Mouse (Mus musculus): ENCODE measurements around the gene Cyfip2. TPM values are rescaled to one million over a fixed set of nuclear protein-coding genes. Genes with fewer than 3 reads are reported as not detected.

The Cyfip2 gene
- polyA plus RNA-seq, 1 experiment from 2014 or later, result 13.4 TPM

- Histone ChIP-seq H3K27ac (ENCODE audit: low read length) (no peak overlapping the region), H3K36me3 (ENCODE audit: control insufficient read depth, insufficient read depth, low read length) (no peaks in the 10 kb centered on the region), H3K4me1 (ENCODE audit: control insufficient read depth, insufficient read depth, low read length) (peaks cover 7% of the 10 kb centered on the region; the same call in 1 of the 2 replicates), H3K9me3 (ENCODE audit: control insufficient read depth, low read depth, low read length) (no peaks in the 10 kb centered on the region), H3K4me2 (replicated peaks; ENCODE audit: low read depth, low read length) (no peak overlapping the region), H3K9ac (replicated peaks; ENCODE audit: low read depth, low read length) (no peak overlapping the region), H3K4me3 (ENCODE audit: low read depth, low read length) (no peak overlapping the region), H3K27me3 (ENCODE audit: control insufficient read depth, insufficient read depth, low read length) (no peaks in the 10 kb centered on the region)
- WGBS, result 27% methylated on average over 10 of the region's 10 CpGs
- ATAC-seq (ENCODE audit: insufficient number of reproducible peaks, insufficient read depth, low FRiP score, low read depth), result no peak
These were observed 21.7 kb downstream of the Cyfip2 start for GRCm38 (mm10) chr11:46290988-46291405.

GRCm38 (mm10) chr11:46289561-46289960 lies 23.1 kb downstream of the Cyfip2 start:
- ATAC-seq (ENCODE audit: insufficient number of reproducible peaks, insufficient read depth, low FRiP score, low read depth), result no peak
- Histone ChIP-seq H3K9ac (replicated peaks; ENCODE audit: low read depth, low read length) (no peak overlapping the region), H3K4me2 (replicated peaks; ENCODE audit: low read depth, low read length) (no peak overlapping the region), H3K4me3 (ENCODE audit: low read depth, low read length) (no peak overlapping the region), H3K27me3 (ENCODE audit: control insufficient read depth, insufficient read depth, low read length) (no peaks in the 10 kb centered on the region), H3K9me3 (ENCODE audit: control insufficient read depth, low read depth, low read length) (no peaks in the 10 kb centered on the region), H3K27ac (ENCODE audit: low read length) (no peak overlapping the region), H3K4me1 (ENCODE audit: control insufficient read depth, insufficient read depth, low read length) (peaks cover 7% of the 10 kb centered on the region; the same call in 1 of the 2 replicates), H3K36me3 (ENCODE audit: control insufficient read depth, insufficient read depth, low read length) (no peaks in the 10 kb centered on the region)
- 95% methylated on average over 9 of the region's 9 CpGs for WGBS

- 93% methylated on average over 4 of the region's 4 CpGs for WGBS
- H3K9ac ChIP-seq (replicated peaks; ENCODE audit: low read depth, low read length), result no peak overlapping the region
These were observed 23.6 kb downstream of the Cyfip2 start for GRCm38 (mm10) chr11:46289022-46289421.

GRCm38 (mm10) chr11:46288091-46288490 lies 24.6 kb downstream of the Cyfip2 start:
- WGBS, result 63% methylated on average over 5 of the region's 5 CpGs
- H3K9ac ChIP-seq (replicated peaks; ENCODE audit: low read depth, low read length), result no peak overlapping the region
- no peaks in the 10 kb centered on the region for H3K27me3 ChIP-seq (ENCODE audit: control insufficient read depth, insufficient read depth, low read length)
- no peak for ATAC-seq (ENCODE audit: insufficient number of reproducible peaks, insufficient read depth, low FRiP score, low read depth)
- peaks cover 7% of the 10 kb centered on the region; the same call in 1 of the 2 replicates for H3K4me1 ChIP-seq (ENCODE audit: control insufficient read depth, insufficient read depth, low read length)
- no peaks in the 10 kb centered on the region for H3K9me3 ChIP-seq (ENCODE audit: control insufficient read depth, low read depth, low read length)
- H3K4me2 ChIP-seq (replicated peaks; ENCODE audit: low read depth, low read length), result no peak overlapping the region
- no peaks in the 10 kb centered on the region for H3K36me3 ChIP-seq (ENCODE audit: control insufficient read depth, insufficient read depth, low read length)
- no peak overlapping the region for H3K27ac ChIP-seq (ENCODE audit: low read length)
- H3K4me3 ChIP-seq (ENCODE audit: low read depth, low read length), result no peak overlapping the region

More at GRCm38 (mm10) chr11:46289022-46289421, 23.6 kb downstream of the Cyfip2 start:
- Histone ChIP-seq H3K9me3 (ENCODE audit: control insufficient read depth, low read depth, low read length) (no peaks in the 10 kb centered on the region), H3K4me2 (replicated peaks; ENCODE audit: low read depth, low read length) (no peak overlapping the region), H3K27me3 (ENCODE audit: control insufficient read depth, insufficient read depth, low read length) (no peaks in the 10 kb centered on the region), H3K27ac (ENCODE audit: low read length) (no peak overlapping the region), H3K36me3 (ENCODE audit: control insufficient read depth, insufficient read depth, low read length) (no peaks in the 10 kb centered on the region), H3K4me1 (ENCODE audit: control insufficient read depth, insufficient read depth, low read length) (peaks cover 7% of the 10 kb centered on the region; the same call in 1 of the 2 replicates), H3K4me3 (ENCODE audit: low read depth, low read length) (no peak overlapping the region)
- ATAC-seq (ENCODE audit: insufficient number of reproducible peaks, insufficient read depth, low FRiP score, low read depth), result no peak

GRCm38 (mm10) chr11:46286803-46287202 lies 25.9 kb downstream of the Cyfip2 start:
- no peak overlapping the region for H3K9ac ChIP-seq (replicated peaks; ENCODE audit: low read depth, low read length)
- no peaks in the 10 kb centered on the region for H3K9me3 ChIP-seq (ENCODE audit: control insufficient read depth, low read depth, low read length)
- no peak overlapping the region for H3K4me3 ChIP-seq (ENCODE audit: low read depth, low read length)
- no peak for ATAC-seq (ENCODE audit: insufficient number of reproducible peaks, insufficient read depth, low FRiP score, low read depth)
- no peak overlapping the region for H3K27ac ChIP-seq (ENCODE audit: low read length)
- WGBS, result 56% methylated on average over 6 of the region's 6 CpGs
- H3K4me1 ChIP-seq (ENCODE audit: control insufficient read depth, insufficient read depth, low read length), result peaks cover 7% of the 10 kb centered on the region; the same call in 1 of the 2 replicates
- no peaks in the 10 kb centered on the region for H3K27me3 ChIP-seq (ENCODE audit: control insufficient read depth, insufficient read depth, low read length)
- no peak overlapping the region for H3K4me2 ChIP-seq (replicated peaks; ENCODE audit: low read depth, low read length)
- no peaks in the 10 kb centered on the region for H3K36me3 ChIP-seq (ENCODE audit: control insufficient read depth, insufficient read depth, low read length)

GRCm38 (mm10) chr11:46283800-46284199 lies 28.9 kb downstream of the Cyfip2 start:
- no peak for ATAC-seq (ENCODE audit: insufficient number of reproducible peaks, insufficient read depth, low FRiP score, low read depth)
- WGBS, result 95% methylated on average over 6 of the region's 6 CpGs
- H3K9me3 ChIP-seq (ENCODE audit: control insufficient read depth, low read depth, low read length), result no peaks in the 10 kb centered on the region

GRCm38 (mm10) chr11:46282612-46283011 lies 30.0 kb downstream of the Cyfip2 start:
- no peaks in the 10 kb centered on the region for H3K36me3 ChIP-seq (ENCODE audit: control insufficient read depth, insufficient read depth, low read length)
- no peak for ATAC-seq (ENCODE audit: insufficient number of reproducible peaks, insufficient read depth, low FRiP score, low read depth)
- H3K4me1 ChIP-seq (ENCODE audit: control insufficient read depth, insufficient read depth, low read length), result no peaks in the 10 kb centered on the region
- no peak overlapping the region for H3K9ac ChIP-seq (replicated peaks; ENCODE audit: low read depth, low read length)
- no peaks in the 10 kb centered on the region for H3K9me3 ChIP-seq (ENCODE audit: control insufficient read depth, low read depth, low read length)
- H3K4me2 ChIP-seq (replicated peaks; ENCODE audit: low read depth, low read length), result no peak overlapping the region
- no peak overlapping the region for H3K4me3 ChIP-seq (ENCODE audit: low read depth, low read length)
- H3K27ac ChIP-seq (ENCODE audit: low read length), result no peak overlapping the region
- 83% methylated on average over 5 of the region's 5 CpGs for WGBS
- no peaks in the 10 kb centered on the region for H3K27me3 ChIP-seq (ENCODE audit: control insufficient read depth, insufficient read depth, low read length)

More at GRCm38 (mm10) chr11:46283800-46284199, 28.9 kb downstream of the Cyfip2 start:
- H3K36me3 ChIP-seq (ENCODE audit: control insufficient read depth, insufficient read depth, low read length), result no peaks in the 10 kb centered on the region
- no peak overlapping the region for H3K9ac ChIP-seq (replicated peaks; ENCODE audit: low read depth, low read length)
- no peak overlapping the region for H3K27ac ChIP-seq (ENCODE audit: low read length)
- H3K4me1 ChIP-seq (ENCODE audit: control insufficient read depth, insufficient read depth, low read length), result no peaks in the 10 kb centered on the region
- H3K4me3 ChIP-seq (ENCODE audit: low read depth, low read length), result no peak overlapping the region
- H3K27me3 ChIP-seq (ENCODE audit: control insufficient read depth, insufficient read depth, low read length), result no peaks in the 10 kb centered on the region
- H3K4me2 ChIP-seq (replicated peaks; ENCODE audit: low read depth, low read length), result no peak overlapping the region

- no peak overlapping the region for H3K9ac ChIP-seq (replicated peaks; ENCODE audit: low read depth, low read length)
- no peaks in the 10 kb centered on the region for H3K9me3 ChIP-seq (ENCODE audit: control insufficient read depth, low read depth, low read length)
- H3K4me2 ChIP-seq (replicated peaks; ENCODE audit: low read depth, low read length), result no peak overlapping the region
- no peaks in the 10 kb centered on the region for H3K4me1 ChIP-seq (ENCODE audit: control insufficient read depth, insufficient read depth, low read length)
- H3K27ac ChIP-seq (ENCODE audit: low read length), result no peak overlapping the region
- no peaks in the 10 kb centered on the region for H3K27me3 ChIP-seq (ENCODE audit: control insufficient read depth, insufficient read depth, low read length)
- ATAC-seq (ENCODE audit: insufficient number of reproducible peaks, insufficient read depth, low FRiP score, low read depth), result no peak
- no peaks in the 10 kb centered on the region for H3K36me3 ChIP-seq (ENCODE audit: control insufficient read depth, insufficient read depth, low read length)
- no peak overlapping the region for H3K4me3 ChIP-seq (ENCODE audit: low read depth, low read length)
- WGBS, result 93% methylated on average over 12 of the region's 12 CpGs
These were observed 34.0 kb downstream of the Cyfip2 start for GRCm38 (mm10) chr11:46278709-46279108.

- WGBS, result 74% methylated on average over 5 of the region's 5 CpGs
- no peak for ATAC-seq (ENCODE audit: insufficient number of reproducible peaks, insufficient read depth, low FRiP score, low read depth)
- H3K27ac ChIP-seq (ENCODE audit: low read length), result no peak overlapping the region
- no peaks in the 10 kb centered on the region for H3K27me3 ChIP-seq (ENCODE audit: control insufficient read depth, insufficient read depth, low read length)
- H3K4me2 ChIP-seq (replicated peaks; ENCODE audit: low read depth, low read length), result no peak overlapping the region
- H3K36me3 ChIP-seq (ENCODE audit: control insufficient read depth, insufficient read depth, low read length), result no peaks in the 10 kb centered on the region
- no peak overlapping the region for H3K9ac ChIP-seq (replicated peaks; ENCODE audit: low read depth, low read length)
- H3K4me1 ChIP-seq (ENCODE audit: control insufficient read depth, insufficient read depth, low read length), result no peaks in the 10 kb centered on the region
- no peaks in the 10 kb centered on the region for H3K9me3 ChIP-seq (ENCODE audit: control insufficient read depth, low read depth, low read length)
- no peak overlapping the region for H3K4me3 ChIP-seq (ENCODE audit: low read depth, low read length)
These were observed 34.5 kb downstream of the Cyfip2 start for GRCm38 (mm10) chr11:46278140-46278539.

All from stomach, embryonic 14.5 days (tissue).